Mouse (Mus musculus) midbrain, embryonic 14.5 days (tissue): ENCODE measurements around the gene Sult1c2. TPM values are rescaled to one million over a fixed set of nuclear protein-coding genes. Genes with fewer than 3 reads are reported as not detected.
"Not testable (repeated sequence)": the region's sequence is repeated elsewhere in the genome, so short reads cannot be mapped to it uniquely, and the experiment has no call there.

Experiments used
- ATAC-seq: fragments of 200-750 bp; cut with Nextera tagmentation; 2 replicates; pipeline ENCODE4 v1.8.0; 2017; ENCODE audit warnings: moderate number of reproducible peaks, moderate library complexity; ENCODE audit not compliant: low FRiP score, low TSS enrichment
- DNase-seq: peaks from one replicate; pipeline ENCODE4 v3.0.0-alpha.2; 2015
- H3K27ac ChIP-seq: fragments of 300-500 bp; sonication (generic); replicated peaks from 2 replicates; pipeline ENCODE4 v1.5.1; 2014; ENCODE audit warnings: mild to moderate bottlenecking, low read depth, low read length, moderate library complexity
- H3K27me3 ChIP-seq: fragments of 300-500 bp; sonication (generic); 2 replicates; pipeline ENCODE4 v1.6.1; 2014; ENCODE audit warnings: low read length, control low read depth, mixed read lengths; ENCODE audit not compliant: control insufficient read depth, insufficient read depth
- H3K36me3 ChIP-seq: fragments of 300-500 bp; sonication (generic); 2 replicates; pipeline ENCODE4 v1.6.1; 2014; ENCODE audit warnings: low read length, control low read depth; ENCODE audit not compliant: control insufficient read depth, insufficient read depth
- H3K4me1 ChIP-seq: fragments of 300-500 bp; sonication (generic); 2 replicates; pipeline ENCODE4 v1.6.1; 2014; ENCODE audit warnings: mild to moderate bottlenecking, antibody characterized with exemption, low read length, control low read depth; ENCODE audit not compliant: control insufficient read depth, insufficient read depth
- H3K4me2 ChIP-seq: fragments of 300-500 bp; sonication (generic); 2 replicates; pipeline ENCODE4 v1.6.1; 2014; ENCODE audit warnings: mild to moderate bottlenecking, low read length, moderate library complexity
- H3K4me3 ChIP-seq: fragments of 300-500 bp; sonication (generic); replicated peaks from 2 replicates; pipeline ENCODE4 v1.5.1; 2014; ENCODE audit warnings: low read depth, low read length
- H3K9ac ChIP-seq: fragments of 300-500 bp; sonication (generic); replicated peaks from 2 replicates; pipeline ENCODE4 v1.6.1; 2014; ENCODE audit warnings: mild to moderate bottlenecking, low read length, moderate library complexity
- H3K9me3 ChIP-seq: fragments of 300-500 bp; sonication (generic); 2 replicates; pipeline ENCODE4 v1.6.1; 2016; ENCODE audit warnings: low read length, control low read depth, mixed read lengths; ENCODE audit not compliant: control insufficient read depth
- whole genome bisulfite sequencing: fragments of 180-500 bp; shearing (Covaris S2); extraction: QIAGEN DNeasy Blood & Tissue Kit; methylation state at CpG from one replicate; pipeline ENCODE4 v1.1.7; 2014; 5-methylcytosine and 5-hydroxymethylcytosine counted together
- polyA plus RNA-seq: library from polyadenylated mRNA; unstranded; fragments of >200 nt; fragmentation: Nextera tagmentation; extraction: Ambion mirVana; gene quantifications from 2 replicates; pipeline ENCODE4 v1.2.1, GENCODE M21; 2014

Gene Sult1c2
- polyA plus RNA-seq = not detected in 2 replicates

DNA sequence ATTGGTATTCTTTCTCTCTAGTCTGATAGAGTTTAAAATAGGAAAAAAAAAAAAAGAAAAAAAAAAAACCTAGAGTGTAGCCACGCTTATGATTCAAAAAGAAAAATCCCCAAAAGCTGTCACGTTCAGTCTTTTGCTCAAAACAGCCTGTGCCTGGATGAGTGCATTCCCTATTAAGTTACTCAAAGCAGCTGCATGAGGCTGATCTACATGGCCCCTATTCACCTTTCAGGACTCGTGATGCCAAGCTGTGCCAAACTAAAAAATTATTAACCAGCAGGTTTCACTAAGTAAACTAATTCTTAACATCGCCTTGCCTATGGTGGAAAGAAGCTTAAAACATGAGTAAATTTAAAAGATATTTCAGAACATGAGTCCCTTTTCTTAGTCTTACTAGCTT lies at the start of gene Sult1c2:
Sult1c2 (minus strand) TSS at position 134 of the 400 bp plus-strand sequence.
- ATAC-seq = no peak
- H3K36me3 ChIP-seq = no peaks in the 10 kb centered on the region
- no peak within 1 kb of the TSS for H3K27ac ChIP-seq
- H3K27me3 ChIP-seq = no peaks in the 10 kb centered on the region
- WGBS = 90% methylated on average over 4 of the region's 4 CpGs
- DNase-seq = no peak
- no peaks in the 10 kb centered on the region for H3K9me3 ChIP-seq
- no peak within 1 kb of the TSS for H3K9ac ChIP-seq
- no peak within 1 kb of the TSS for H3K4me2 ChIP-seq
- H3K4me1 ChIP-seq = no peaks in the 10 kb centered on the region
- no peak within 1 kb of the TSS for H3K4me3 ChIP-seq

DNA sequence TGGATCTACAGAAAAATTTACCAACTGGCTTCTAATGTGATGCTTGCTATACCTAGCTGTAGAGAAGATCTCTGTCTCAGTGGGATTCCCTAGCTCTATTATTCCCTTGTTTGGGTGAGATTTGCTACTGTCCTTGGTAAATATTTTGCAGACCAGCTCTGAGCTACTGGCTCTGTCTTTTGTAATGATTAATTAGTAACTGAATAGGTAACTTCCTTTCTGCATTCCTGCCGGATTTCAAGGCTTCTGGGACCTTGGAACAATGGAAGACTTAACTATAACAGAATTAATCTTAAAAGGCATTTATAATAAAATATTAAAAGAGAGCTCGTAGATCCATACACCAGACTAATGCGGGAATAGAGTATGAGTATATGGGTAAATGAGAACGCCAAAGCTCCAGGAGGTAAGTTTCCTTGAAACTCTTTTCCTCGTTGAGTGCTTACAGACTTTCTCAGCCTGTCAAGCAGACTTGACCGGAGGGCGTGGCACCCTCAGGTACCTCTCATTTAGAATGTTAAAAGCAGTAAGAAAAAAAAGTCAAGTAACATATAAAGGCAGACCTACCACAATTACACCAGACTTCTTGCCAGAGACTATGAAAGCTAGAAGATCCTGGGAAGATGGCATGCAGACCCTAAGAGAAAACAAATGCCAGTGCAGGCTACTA lies 33.0 kb upstream of the Sult1c2 start:
- H3K4me1 ChIP-seq, H3K9me3 ChIP-seq, DNase-seq, H3K27me3 ChIP-seq, ATAC-seq, H3K36me3 ChIP-seq, H3K4me3 ChIP-seq, H3K4me2 ChIP-seq, H3K9ac ChIP-seq, H3K27ac ChIP-seq: not testable (repeated sequence)
- WGBS = 87% methylated on average over 7 of the region's 7 CpGs

DNA sequence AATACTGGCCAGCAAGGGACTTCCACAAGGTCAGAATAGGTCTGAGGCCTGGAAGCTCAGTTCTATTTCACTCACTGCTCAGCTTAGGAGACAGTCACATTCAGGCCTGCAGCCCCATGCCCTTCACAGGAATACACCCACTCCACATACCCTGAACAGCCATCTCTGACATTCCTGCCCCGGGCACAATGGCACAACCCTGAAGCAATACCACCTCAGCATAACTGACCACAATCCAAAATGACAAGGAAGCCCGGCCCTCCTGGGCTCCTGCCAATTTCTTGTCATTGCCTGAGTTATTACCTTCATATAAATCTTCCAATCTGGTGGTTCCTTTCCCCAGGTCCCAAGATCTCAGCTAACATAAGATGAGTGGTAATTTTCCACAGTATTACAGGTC lies 28.3 kb upstream of the Sult1c2 start:
- Histone ChIP-seq H3K4me3 (no peak overlapping the region), H3K9me3 (no peaks in the 10 kb centered on the region; the same call in 1 of the 2 replicates), H3K4me2 (no peak overlapping the region), H3K27me3 (no peaks in the 10 kb centered on the region), H3K27ac (no peak overlapping the region), H3K4me1 (no peaks in the 10 kb centered on the region), H3K9ac (no peak overlapping the region), H3K36me3 (no peaks in the 10 kb centered on the region)
- no peak for DNase-seq
- 87% methylated on average over 2 of the region's 2 CpGs for WGBS
- no peak for ATAC-seq

DNA sequence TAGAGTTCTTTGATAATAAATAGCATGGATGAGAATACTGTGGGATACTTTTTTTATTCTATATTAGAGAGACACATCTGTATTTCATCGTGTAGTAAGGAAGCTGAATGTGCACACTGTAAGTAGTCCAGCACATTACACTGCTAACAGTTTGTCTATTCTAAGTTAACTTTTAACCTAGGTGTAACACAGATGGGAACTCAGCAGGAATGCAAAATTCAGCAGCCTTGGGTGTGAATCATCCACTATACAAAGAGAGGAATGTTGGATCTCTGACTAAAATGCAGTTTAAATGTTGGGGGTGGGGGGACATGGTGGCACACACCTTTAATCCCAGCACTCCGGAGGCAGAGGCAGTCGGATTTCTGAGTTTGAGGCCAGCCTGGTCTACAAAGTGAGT lies 26.1 kb upstream of the Sult1c2 start:
- Histone ChIP-seq H3K27ac (no peak overlapping the region), H3K9ac (no peak overlapping the region), H3K4me1 (no peaks in the 10 kb centered on the region), H3K4me2 (no peak overlapping the region), H3K27me3 (no peaks in the 10 kb centered on the region), H3K36me3 (no peaks in the 10 kb centered on the region), H3K4me3 (no peak overlapping the region), H3K9me3 (no peaks in the 10 kb centered on the region)
- DNase-seq (no peak), ATAC-seq (no peak)
- 94% methylated on average over 3 of the region's 3 CpGs for WGBS

DNA sequence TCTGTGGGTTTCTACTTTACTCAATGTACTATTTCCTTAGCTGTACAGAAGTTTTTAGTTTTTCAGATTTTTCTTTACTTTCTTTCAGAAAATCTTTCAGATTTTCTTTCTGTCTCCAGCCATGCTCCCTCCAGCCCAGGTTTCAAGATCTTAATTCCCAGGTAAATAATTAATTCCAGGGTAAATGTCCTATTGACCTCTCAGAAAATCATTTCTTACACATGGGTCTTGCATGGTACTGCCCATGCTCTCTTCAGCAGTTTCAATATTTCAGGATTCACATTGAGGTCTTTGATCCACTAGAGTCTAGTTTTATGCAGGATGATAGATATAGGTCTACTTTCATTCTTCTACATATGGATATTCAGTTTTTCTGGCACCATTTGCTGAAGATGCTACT lies 23.8 kb upstream of the Sult1c2 start:
- no peaks in the 10 kb centered on the region for H3K4me1 ChIP-seq
- H3K4me3 ChIP-seq = no peak overlapping the region
- H3K9ac ChIP-seq = no peak overlapping the region
- H3K27ac ChIP-seq = no peak overlapping the region
- no peaks in the 10 kb centered on the region for H3K9me3 ChIP-seq
- no peaks in the 10 kb centered on the region for H3K27me3 ChIP-seq
- ATAC-seq (no peak), DNase-seq (no peak)
- no peaks in the 10 kb centered on the region for H3K36me3 ChIP-seq
- no peak overlapping the region for H3K4me2 ChIP-seq

DNA sequence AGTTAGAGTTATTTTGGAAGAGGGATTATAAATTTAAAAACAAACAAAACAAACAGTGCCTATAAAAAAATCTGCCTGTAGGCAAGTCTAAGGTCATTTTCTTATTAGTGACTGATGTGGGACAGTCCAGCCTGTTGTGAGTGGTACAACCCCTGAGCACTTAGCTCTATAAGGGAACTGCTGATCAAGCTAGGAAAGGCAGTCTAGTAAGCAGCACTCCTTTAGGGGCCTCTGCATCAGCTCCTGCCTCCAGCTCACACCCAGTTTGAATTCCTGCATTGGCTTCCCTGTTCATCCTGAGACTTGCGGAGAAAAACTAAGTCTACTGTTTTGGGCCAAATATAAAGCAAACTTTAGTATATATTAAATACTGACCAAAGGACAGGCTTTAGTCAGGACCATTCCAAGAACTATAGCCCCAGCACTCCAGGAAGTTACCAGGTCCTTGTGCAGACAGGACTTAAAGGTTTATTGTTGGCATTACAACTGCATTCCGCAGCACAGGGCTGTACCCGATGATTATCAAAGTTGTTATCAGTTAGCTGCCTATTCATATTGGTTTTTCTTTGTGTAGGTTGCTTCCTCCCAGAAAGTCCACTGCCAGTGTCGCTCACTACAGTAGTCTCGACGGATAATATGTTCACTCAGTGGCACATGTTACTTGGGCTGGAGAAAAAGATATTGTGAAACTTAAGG lies 19.3 kb upstream of the Sult1c2 start:
- 91% methylated on average over 6 of the region's 6 CpGs for WGBS

DNA sequence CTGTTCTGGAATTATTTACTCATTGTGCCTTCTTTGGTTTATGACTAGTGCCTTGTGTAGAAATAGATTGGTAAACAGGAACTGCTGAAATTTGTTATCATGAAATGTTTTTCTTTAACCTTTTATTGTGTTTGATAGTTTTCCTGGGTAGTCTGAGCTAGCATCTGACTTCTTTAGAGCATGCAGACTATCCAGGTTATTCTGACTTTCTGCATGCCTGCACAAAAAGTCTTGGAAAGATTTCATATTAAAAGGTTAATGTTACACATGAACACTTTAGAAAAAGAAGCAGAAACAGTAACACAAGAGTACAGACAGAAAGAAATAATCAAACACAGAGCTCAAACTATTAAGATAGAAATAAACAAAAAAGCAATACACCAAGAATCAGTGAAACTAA lies 14.4 kb upstream of the Sult1c2 start:
- no peak overlapping the region for H3K4me2 ChIP-seq
- no peaks in the 10 kb centered on the region for H3K9me3 ChIP-seq
- ATAC-seq = no peak

More for the DNA sequence above, 19.3 kb upstream of the Sult1c2 start:
- no peaks in the 10 kb centered on the region for H3K9me3 ChIP-seq
- H3K27ac ChIP-seq = no peak overlapping the region
- no peaks in the 10 kb centered on the region for H3K4me1 ChIP-seq
- H3K27me3 ChIP-seq = no peaks in the 10 kb centered on the region
- H3K9ac ChIP-seq = no peak overlapping the region
- no peak for DNase-seq
- no peaks in the 10 kb centered on the region for H3K36me3 ChIP-seq
- H3K4me3 ChIP-seq = no peak overlapping the region
- no peak overlapping the region for H3K4me2 ChIP-seq
- no peak for ATAC-seq

DNA sequence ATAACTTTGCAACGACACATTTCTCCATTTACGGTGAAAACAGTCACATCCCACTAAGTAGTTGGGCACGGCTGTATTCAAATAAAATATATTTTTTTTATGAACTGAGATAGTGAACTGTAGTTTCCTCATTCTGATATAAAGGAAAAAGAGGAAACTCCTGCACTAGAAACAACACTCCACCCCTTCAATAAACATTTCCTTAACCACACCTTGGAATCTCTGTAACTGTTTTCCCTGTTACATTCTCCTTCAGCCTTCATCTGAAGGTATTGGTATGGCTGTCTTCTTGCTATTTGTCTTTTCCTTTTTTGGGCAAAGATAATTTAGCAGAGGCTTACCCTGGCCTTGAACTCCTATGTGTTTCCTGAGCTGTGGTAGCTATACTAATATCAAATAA lies 8.9 kb upstream of the Sult1c2 start:
- H3K27me3 ChIP-seq = no peaks in the 10 kb centered on the region
- no peaks in the 10 kb centered on the region for H3K9me3 ChIP-seq
- H3K36me3 ChIP-seq = no peaks in the 10 kb centered on the region
- WGBS = 90% methylated on average over 3 of the region's 3 CpGs
- H3K4me3 ChIP-seq = no peak overlapping the region
- H3K27ac ChIP-seq = no peak overlapping the region
- no peaks in the 10 kb centered on the region for H3K4me1 ChIP-seq
- H3K4me2 ChIP-seq = no peak overlapping the region
- H3K9ac ChIP-seq = no peak overlapping the region
- no peak for ATAC-seq
- no peak for DNase-seq

More for the DNA sequence above, 14.4 kb upstream of the Sult1c2 start:
- H3K27ac ChIP-seq = no peak overlapping the region
- DNase-seq = no peak
- no peak overlapping the region for H3K9ac ChIP-seq
- H3K36me3 ChIP-seq = no peaks in the 10 kb centered on the region
- H3K4me3 ChIP-seq = no peak overlapping the region
- H3K4me1 ChIP-seq = no peaks in the 10 kb centered on the region
- H3K27me3 ChIP-seq = no peaks in the 10 kb centered on the region

DNA sequence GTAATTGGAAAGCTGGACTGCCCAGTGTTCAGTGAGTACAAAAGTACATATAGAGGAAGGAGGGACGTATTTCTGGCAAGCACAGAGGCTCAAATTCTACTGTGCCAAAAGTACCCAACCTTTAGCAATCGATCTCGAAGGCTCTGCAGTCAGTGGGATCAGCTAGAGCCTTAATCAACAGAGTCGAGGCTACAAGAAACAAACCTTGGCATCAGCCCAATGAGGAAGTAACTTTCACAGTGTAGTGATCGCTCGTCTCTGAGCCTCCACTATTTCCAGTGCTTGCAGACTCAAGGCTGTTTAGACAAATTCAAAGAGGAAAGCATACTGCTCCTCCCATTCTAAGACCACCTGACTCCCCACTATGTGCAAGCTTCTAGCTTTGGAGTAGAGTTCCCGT lies 343 bp downstream of the Sult1c2 start:
- Histone ChIP-seq H3K4me2 (no peak overlapping the region), H3K27me3 (no peaks in the 10 kb centered on the region), H3K9me3 (no peaks in the 10 kb centered on the region), H3K9ac (no peak overlapping the region), H3K27ac (no peak overlapping the region), H3K36me3 (no peaks in the 10 kb centered on the region), H3K4me3 (no peak overlapping the region), H3K4me1 (no peaks in the 10 kb centered on the region)
- ATAC-seq (no peak), DNase-seq (no peak)
- WGBS = 84% methylated on average over 7 of the region's 7 CpGs
